Mouse (Mus musculus) c-Kit-positive CD71-positive TER-119-negative erythroid progenitor cells, embryonic 14.5 days (primary cell): ENCODE data around the gene Bbox1.

ENCODE experiments used
- DNase-seq: peaks from one replicate; pipeline ENCODE4 v3.0.0-alpha.2; 2013; ENCODE audit warnings: low read depth

Bbox1 gene

DNA sequence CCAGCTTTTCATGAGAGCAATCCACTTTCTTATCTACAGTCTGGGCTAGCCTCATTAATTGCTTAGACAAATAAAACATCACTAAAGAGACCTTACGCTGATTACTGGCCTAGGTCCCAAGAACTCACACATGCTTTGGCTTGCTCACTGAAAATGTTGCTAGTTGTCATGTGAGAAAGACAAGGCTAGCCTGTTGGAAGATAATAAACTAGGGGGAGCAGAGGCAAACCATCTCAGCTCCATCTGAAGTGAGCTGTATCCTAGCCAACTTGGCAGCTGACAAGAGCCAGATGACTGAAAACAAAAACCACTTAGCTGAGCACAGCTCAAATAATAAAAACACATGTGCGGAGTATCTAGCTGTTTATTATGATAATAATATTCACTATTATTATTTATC, 40.2 kb downstream of the Bbox1 start:
- no peak for DNase-seq

DNA sequence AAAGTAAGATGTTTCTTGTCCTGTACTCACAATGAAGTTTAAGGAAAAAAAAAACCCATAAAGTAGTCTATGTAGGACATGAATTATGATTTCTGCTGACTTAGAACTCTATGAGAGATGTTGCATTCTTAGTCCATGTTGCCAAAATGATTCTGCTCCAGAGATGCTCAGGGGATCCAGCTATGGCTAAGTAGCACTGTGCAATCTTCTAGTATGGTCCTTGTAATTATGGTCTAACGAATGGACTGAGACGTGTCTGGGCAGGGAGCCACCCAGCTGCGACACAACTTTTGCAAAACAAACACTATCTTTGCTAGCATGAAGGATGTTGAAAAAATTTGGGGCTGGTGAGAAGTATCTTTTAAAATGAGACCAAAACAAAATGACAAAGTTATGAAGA, 45.1 kb downstream of the Bbox1 start:
- DNase-seq: no peak

DNA sequence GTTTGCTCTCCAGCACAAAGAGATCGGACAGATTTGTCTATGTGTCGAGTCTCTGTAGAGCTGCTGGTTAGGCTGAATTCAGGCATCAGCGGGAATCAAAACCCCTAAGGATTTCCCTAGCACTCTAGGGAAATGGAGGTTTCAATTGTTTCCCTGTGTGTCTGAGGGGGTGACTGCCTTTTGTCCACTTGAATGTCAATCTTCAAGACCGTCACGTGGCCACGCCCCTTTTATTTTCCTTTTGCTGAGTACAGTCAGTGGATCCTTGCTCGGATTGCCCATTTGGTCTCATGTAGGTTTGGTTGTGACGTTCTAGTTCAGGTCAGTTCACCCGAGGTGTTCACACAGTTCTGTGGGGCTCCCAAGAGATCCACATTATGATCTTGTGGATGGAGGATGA, 82.1 kb downstream of the Bbox1 start:
- no peak for DNase-seq

DNA sequence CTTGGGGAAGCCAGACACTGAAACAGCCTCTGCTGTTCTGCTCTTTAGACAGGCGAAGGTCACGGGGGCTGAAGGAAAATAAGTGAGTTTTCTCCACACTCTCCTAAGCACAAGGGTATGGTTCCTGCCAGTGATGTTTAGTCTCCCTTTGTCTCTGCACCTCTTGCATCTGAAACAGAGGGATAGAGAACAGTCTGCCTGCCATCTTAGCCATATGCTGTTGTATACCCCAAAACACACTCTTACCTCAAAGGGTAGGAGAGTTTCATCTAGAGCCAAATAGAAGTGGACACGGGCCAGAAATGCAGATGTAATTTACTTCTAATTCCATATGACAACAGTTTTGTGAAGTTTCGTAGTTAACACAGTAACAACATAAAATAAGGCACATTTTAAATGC, 83.6 kb downstream of the Bbox1 start:
- DNase-seq: no peak

DNA sequence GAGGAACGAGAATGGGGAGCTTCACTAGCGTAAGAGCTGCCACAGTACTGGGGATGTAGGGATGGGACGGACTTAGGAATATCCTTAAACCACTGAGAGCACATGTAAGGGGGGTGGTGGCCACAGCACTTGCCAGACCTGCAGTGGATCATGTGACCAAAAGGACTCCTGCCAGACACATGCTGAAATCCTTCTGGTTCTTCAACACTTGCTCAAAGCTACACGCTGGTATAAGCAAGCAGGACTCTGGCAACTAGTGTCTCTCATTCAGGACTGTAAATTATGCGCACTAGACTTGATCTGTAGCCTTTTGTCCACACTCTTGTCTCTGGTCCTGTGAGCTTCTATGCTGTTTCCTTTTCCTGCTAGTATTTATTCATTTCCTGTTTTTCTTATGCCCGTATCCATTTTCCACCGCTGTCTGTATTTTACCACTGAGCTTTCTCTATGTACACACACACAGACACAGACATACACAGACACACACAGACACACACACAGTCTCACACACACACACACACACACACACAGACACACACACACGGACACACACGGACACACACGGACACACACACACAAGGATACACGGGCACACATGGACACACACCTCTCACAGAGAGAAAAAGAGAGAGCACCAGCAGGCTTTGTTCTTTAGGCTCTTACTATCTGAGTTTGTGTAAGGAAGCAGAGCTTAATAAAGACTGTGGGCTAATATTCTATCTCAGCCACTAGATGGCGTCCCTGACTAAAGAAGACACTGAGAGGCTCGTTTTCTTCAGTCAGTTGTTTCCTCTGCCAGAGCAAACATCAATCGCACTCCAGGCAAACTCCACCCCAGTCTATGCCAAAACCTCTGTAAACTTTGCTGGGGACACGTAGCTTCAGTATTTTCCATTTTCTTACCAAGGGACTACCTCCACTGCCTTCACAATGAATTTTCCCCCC, 84.9 kb downstream of the Bbox1 start:
- DNase-seq: peak; percentile 45

DNA sequence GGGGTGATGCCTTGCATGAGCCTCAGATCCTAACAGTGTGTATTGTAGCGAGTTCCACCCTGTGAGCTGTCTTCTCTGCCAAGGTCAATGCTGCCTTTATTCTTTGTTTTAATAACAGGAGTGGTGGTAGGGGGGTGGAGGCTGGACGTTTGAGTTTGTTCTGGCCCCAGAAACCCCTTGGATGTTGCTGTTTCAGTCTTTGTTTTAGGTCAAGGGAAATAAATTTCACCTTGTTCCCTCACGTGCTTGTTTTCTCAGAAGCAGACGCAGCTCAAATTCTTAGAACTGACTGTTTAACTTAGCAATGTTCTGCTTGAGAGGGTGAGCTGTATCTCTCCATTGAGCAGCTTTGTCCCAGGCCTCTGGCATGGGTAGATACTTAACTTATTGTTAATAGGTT, 87.9 kb downstream of the Bbox1 start:
- no peak for DNase-seq

DNA sequence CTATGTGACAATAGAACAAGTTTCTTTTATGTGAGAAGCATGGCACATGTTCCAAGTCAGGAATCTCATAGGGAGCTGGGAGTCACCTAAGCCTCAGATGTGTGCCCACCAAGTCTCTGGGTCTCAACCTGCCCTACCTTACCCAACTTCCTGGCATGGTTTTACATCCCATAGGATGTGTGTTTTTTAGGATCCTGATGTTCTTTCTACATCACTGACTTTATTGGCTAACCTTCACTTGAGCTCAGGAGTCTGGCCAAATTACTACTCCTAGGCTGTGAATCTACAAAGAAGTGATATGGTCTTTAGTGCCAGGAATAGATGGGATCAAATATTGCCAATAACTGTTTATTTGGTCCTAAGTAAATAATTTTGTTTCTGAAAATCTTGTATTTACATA, 88.4 kb downstream of the Bbox1 start:
- DNase-seq: no peak

DNA sequence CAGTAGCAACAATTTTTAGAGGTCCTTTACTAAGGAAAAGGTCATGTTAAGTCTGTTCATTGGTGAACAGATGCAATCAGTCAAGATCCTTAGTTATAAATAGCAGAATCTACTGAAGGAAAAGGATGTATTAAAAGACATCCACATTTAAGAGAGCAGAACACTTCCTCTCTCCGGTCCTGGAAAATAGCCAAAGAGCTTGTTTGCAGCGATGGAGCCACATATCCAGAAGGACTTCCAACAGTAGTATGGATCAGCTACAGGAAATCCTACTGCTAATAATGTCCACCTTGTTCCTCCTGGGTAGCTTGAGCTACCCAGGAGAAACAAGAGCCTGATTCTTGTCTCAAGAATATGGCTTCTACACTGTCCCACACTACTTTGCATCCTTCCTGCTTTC, 91.6 kb downstream of the Bbox1 start:
- DNase-seq: no peak

DNA sequence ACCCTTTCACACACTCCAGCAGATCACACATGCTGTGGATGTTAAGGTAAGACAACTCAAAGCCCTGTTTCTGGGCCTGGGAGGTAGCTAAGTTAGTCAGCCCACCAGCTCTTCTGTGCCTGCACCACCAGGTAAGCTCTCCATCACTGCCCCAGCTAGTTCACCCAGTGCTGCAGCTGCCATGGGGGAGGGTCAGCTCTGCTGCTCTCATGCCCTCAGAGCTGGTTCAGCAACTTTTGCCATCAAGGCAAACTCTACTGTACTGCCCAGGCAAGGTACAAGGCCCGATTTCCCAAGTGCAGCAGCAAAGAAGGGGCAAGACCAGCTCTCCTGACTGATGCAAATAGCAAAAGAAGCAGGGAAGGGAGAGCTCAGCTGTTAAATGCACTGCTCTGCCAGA, 93.9 kb downstream of the Bbox1 start:
- no peak for DNase-seq

DNA sequence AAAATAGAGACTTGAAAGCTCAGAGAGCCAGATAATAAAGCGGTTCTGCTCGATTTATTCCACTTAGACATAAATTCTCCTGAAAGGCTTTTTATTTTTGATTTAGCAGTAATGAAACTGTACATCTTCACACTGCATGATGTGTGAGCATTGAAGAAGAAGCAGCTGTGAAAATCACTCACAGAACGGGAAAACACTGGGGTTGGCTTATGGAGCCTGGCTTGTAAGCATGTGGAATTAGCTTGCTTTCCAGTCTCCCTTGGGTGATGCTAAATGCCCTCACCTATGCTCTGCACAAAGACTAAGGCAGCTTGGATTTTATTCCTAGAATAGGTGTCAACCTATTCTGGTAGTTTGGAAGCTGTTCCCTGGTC, 98.7 kb downstream of the Bbox1 start:
- DNase-seq: no peak

DNA sequence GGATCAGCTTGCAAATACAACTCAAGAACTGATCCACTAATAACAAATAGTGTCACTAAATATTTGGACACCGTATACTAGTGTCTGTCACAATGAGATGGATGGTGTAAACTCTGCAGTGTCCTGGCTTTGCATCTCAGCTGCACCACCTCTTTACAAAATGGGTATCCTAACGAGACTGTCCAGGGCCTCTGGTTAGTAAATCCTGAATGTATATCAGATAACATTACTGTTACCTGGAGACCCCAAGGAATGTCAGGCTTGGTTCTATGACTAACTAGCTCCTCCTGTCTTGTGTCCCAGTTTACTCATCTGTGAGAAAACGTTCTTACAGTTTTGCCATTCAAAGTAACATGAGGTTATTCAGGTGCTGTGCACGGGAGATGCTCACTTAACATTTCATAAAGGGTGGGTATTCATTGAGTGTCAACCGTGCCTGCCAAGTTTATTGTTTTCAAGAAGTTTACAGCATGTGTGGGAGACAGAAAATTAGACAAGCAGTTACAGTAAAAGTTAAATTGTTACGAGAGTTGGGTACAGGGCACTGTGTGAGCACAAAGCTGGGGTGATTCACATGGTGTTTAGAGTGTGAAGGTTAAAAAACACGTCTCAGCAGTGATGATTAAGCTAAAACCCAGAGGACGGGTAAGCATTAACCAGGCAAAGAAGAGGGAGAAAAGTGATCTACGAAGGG, 99.2 kb downstream of the Bbox1 start:
- no peak for DNase-seq

DNA sequence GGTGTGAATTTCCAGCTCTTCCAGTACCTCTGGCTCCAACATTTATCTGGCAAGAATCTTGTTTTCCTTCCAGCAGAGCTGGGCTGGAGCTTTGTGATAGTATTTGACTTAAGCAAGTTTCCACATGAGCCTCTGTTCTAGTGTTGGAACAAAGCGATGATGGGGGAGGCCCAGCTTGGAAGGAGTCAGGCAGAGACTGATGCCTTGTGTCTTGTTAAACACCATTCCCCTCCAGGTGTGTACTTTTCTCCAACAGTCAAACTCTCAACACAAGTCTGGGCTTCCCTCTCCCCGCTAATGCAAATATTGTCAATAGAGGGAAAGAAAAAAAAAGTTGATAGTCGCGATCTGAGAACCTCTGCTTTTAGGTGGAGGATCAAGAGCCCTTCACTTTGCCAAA, 100.1 kb downstream of the Bbox1 start:
- DNase-seq: no peak
